Mouse (Mus musculus) granulocyte monocyte progenitor cell, adult 5-6 weeks (primary cell): Measurements from ENCODE around the gene Spem2. TPM values are rescaled to one million over a fixed set of nuclear protein-coding genes. Genes with fewer than 3 reads are reported as not detected.
"Not testable (repeated sequence)": the region's sequence is repeated elsewhere in the genome, so short reads cannot be mapped to it uniquely, and the experiment has no call there.

Experiments
- ATAC-seq: replicated peaks from 2 replicates; pipeline ENCODE4 v1.8.0; 2016; ENCODE audit warnings: mild to moderate bottlenecking, moderate TSS enrichment, inconsistent platforms; ENCODE audit not compliant: poor library complexity, severe bottlenecking
- total RNA-seq, 2 experiments: library from RNA; stranded (forward) in 1 of 2; stranded (reverse) in 1 of 2; fragments of 200-712, 200-1000 nt in 1 of 2; fragments of >200 nt in 1 of 2; fragmentation: Nextera tagmentation in 1 of 2; gene quantifications; 2 replicates each; pipeline ENCODE4 v1.2.3; 2014 to 2017

Gene Spem2
- total RNA-seq (2014; fragmentation: Nextera tagmentation) (not detected in 2 replicates), total RNA-seq (2017) (not detected in 2 replicates)

DNA sequence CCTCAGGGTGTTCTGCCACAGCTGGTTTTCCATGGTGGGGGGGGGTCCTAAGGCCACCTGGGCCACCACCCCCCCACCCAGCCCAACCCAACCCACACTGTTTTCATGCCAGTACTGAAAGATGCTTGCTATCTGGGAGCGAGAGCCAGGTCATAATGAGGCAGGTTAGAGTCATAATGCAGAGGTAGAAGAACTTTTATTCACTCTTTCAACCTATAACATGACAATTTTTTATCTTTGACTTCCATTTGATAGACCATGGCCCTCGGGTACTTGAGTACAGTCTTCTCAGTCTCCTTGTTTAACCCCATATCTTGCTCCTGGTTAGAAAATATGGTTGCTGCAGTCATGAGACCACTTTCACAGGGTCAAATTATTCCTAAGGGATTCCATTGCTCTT, at the start of gene Spem2:
TSS of gene Spem2 (minus strand) at position 101 of the 400 bp plus-strand sequence.
- ATAC-seq = no peak

DNA sequence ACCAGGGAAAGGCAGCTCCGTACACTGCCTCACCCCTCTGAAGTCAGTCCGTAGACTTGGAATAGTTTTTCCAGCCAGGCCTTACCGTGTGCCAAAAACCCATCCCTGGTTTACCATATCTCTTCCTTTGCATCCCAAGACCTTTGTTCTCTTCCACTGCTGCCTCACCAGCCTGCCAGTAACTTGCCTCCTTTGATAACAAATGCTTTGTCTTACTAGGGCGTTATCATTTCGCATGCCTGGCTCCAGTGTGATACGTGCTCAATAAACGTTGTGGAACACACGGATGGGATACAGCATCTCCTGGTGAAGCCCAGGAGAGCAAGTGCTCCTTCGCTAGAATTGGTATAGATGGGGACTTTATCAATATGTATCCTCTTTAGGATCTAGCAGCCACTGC, 49.1 kb upstream of the Spem2 start:
- no peak for ATAC-seq

DNA sequence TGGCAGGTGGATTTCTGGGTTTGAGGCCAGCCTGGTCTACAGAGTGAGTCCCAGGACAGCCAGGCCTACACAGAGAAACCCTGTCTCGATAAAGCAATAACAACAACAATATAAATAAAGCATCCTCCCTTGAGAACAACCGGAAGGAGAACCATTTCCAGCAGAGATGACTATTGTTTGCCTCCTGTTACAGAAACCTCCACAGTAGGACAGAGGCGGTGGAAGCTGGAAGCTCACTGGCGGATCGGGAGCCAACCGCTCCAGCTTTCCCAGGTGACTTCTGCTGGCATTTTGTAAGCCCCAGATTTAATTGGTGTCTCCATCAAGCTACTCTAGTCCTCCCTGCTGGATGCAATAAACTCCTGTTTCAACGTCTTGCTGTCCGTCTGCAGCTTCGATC, 47.3 kb upstream of the Spem2 start:
- no peak for ATAC-seq

DNA sequence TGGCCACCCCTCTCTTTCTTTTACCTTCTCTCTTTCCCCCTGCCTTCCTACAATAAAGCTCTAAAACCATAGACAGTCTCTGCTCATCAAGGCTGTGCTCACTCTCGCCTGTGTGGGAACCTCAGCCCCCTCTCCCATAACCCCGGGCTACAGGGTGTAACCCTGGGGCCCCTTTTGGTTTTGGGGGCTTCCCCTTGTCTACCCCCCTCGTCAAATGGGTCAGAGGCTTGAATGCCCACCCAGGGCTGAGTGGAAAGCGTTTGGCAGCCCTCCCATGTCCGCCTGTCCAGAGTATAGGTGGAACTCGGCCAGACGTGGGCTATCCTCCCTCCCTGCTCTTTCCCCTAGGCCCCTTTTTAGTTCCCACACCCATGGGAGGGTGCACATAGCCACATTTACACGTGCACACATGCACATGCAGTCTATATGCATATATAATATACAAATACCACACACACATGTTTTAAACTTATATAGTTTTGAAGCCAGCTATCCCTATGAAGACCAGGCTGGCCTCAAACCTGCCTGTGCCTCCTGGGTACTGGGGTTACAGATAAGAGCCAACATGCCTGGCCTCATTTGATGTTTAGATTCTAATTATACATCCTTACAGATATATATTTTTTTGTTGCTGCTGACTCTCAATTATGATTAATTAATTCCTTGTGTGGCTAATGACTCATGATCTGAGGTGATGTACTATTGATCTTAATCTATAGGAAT, 46.0 kb upstream of the Spem2 start:
- no peak for ATAC-seq

DNA sequence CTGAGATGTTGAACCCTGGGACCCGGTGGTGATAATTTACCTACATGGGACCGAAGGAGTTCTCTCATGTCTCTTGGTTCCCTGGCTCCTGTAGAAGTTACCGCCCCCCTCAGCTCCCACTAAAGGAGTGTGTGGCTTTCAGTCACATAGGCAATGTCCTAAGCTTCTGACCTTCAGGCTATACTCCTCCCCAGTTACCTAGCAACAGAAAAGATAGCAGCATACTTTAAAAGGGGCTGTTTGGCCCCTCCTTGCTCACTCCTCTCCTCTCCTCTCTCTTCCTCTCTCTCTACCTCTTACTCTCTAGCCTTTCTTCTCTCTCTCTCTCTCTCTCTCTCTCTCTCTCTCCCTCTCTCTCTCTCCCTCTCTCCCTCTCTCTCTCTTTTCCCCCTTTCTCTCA, 45.5 kb upstream of the Spem2 start:
- not testable (repeated sequence) for ATAC-seq

DNA sequence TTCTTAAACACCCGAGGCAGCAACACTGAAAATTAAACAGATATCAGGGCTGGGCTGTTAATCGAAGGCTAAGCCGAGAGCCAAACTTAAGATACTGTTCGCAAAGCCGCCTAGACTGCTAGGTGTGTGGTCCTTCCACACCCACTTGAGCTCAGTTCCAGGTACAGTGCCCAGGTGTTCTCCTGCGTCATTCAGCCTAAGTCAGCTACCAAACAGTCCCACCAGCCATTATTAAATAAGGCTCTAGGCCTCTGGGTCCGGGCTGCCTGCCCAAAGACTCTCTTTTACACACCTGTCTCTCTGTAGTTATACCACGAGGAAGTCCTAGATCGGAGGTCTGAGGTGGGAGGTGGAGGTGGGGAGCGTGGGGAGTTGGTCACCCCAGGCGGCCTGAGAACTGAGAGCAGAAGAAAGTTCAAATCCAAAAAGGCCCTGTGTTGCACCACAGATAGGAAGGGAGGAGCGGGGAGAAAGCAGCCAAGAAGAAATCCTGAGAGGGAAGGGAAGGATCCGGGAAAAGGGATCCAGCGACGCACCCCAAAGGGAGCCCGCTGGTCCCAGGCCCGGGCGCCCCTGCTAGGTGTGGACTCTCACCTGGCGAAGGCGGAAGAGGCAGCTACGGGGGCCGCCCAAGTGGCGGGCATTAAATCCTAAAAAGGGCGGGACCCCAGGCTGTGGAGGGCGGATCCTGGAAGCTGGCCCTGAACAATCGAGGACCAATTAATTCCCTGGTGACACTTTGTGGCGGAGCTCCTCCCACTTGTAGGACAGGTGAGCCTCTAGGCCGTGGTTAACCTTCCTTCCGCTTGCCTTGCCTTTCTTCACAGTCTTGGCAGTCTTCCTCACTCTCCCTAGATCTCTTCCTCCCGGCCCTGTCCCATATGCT, 40.1 kb upstream of the Spem2 start, which contains the start of gene Tnk1:
TSS of gene Tnk1 (minus strand) at position 618 of the 886 bp plus-strand sequence.
- no peak for ATAC-seq

DNA sequence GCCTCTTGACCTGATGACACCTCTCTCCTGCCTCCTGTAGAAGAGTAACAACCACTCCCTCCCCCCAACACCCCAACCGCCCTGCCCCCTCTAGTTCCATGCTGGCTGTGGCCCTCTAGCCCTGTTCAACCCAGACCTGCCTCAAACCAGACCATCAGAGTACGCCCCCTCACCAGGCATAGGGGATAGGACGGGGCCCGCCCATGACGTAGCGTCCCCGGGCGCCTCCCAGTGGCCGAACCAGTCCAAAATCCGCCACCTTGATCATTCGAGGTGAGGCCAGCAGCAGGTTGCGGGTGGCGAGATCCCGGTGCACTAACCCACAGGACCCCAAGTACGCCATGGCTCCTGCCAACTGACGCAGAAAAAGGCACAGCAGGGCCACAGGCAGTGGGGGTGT, 37.1 kb upstream of the Spem2 start:
- peak; percentile 70 for ATAC-seq

DNA sequence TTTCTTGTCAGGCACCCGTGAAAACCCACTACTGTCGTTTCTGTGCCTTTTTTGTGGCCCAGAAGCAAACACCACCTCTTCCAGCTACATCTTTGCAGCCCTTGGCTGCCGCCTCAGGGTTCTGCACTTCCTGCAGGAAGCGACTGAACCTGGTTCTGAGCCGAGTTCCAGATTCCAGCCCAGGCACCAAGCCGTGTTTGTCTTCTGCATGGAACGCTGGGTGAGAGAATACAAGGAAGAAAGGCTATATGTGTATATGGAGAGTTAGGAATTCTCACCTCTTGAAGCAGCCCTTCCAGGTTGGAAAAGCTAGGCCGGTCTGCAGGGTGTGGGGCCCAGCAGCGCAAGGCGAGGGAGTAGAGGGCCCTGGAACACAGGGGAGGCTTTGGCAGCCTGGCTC, 36.4 kb upstream of the Spem2 start:
- no peak for ATAC-seq

DNA sequence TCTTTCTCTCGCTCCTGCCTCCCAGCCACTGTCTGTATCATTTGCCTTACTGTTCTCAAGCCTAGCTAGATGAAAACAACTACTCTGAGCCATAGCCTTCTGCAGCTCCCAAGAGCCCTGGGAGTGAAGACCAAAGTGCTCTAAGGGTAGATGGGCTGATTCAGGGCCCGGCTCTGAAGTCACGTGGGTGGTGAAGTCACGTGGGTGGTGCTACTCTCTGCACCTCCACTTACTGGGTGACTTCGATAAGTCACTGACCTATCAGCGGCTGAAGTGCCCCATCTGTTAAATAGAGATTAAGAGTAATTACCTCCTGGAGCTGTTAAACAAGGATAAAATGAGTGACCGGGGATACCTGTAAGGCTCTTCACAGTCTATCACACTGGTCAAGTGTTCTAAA, 35.7 kb upstream of the Spem2 start:
- no peak for ATAC-seq

DNA sequence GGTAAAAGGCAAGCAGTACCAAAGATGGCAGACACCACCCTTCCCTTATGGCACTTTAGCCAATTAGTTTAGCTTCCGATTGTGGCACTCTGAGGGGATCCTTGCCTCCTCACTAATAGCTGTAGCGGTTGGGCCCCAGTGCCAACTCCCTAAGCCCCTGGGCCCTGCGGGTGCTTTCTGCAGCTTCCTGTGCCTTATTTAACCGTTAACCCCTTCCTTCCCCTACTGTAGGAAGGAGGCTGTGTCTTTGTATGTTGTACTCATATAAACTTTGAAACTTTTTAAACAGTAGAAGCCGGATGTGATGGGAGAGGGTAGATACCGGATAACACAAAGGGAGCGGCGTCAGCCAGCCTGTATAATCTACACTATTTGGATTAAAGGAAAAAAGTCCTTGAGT, 32.5 kb upstream of the Spem2 start:
- ATAC-seq = no peak

DNA sequence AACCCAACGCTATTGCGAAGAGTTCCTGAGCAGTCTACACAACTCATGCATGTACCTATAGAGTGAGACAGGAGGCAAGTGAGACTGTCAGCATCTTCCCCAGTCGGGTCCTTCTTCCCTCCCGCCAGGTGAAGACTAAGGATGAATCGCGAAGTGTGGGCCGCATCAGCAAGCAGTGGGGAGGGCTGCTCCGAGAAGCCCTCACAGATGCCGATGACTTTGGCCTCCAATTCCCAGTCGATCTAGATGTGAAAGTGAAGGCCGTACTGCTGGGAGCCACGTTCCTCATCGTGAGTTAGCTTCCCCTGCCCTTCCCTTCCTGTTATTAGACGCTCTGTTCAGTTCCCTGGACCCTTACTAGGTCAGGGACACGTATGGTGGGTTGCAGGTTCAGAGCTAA, 31.6 kb upstream of the Spem2 start:
- no peak for ATAC-seq

DNA sequence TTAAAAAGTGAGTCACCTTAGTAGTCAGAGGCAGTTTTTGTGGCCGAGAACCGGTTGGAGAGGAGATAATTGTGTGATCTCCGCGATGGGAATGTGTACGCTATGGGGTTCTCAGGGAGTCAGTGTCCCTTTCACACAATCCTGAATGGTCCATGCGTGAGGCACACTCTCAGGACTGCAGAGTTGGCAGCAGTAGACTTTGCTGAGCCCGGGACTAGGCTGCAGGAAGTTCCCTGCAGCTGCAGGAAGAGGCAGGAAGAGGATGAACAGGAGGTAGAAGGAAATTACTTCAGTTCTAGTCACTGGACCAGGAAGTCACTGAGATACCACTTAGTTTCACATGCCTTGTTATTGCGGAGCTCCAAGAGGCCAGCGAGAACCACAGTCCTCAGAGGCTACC, 30.9 kb upstream of the Spem2 start:
- ATAC-seq = peak; percentile 34

DNA sequence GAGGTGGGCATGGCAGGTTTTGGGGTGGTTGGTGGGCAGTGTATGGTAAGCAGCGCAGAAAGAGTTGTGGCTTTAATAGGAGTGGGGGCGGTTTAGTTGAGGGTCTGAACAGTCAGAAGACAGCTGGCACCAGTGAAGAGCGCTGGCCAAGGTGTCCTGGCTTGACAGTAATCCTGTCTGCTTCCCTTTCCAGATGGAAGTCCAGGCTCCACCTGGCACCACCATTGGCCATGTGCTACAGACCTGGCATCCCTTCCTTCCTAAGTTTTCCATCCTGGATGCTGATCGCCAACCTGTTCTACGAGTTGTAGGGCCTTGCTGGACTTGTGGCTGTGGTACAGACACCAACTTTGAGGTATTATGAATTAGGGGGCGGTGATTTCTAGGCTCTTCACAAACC, 29.8 kb upstream of the Spem2 start:
- no peak for ATAC-seq

DNA sequence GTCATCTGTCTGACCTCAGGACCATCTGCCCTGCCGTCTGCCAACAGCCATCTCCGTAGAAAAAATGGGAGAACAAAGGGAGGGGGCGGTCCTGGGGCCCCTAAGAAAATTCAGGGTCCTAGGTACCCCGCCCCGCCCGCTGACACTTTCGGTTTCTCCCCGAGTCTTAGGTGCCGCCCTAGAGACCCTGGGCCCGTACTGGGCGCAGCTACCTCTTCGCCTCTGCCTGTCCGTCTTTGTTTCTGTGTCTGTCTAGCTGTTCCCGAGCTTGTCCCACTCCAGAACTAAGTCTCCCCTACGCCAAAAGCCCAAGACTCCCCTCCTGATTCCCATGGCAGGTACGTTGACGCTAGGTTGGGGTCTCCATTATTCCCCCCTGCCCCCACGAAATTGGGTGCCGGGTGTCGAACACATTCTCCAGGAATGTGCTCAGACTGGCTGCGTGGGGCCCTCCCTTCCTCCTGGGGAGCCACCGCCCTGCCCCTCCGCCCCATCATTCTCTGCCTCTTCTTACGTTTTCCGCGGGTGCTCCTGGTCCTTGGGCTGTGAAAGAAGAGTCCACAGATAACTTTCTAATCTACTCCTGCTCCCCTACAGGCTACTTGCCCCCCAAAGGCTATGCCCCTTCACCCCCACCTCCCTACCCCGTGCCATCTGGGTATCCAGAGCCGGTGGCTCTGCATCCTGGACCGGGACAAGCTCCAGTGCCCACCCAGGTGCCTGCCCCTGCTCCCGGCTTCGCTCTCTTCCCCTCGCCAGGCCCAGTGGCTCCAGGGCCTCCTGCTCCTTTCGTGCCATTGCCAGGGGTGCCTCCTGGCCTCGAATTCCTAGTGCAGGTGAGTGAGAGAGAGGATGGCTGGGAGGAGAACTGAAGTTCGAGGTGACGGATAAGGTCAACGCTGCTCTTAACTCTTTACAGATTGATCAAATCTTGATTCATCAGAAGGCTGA, 28.7 kb upstream of the Spem2 start:
- ATAC-seq = peak; percentile 31

DNA sequence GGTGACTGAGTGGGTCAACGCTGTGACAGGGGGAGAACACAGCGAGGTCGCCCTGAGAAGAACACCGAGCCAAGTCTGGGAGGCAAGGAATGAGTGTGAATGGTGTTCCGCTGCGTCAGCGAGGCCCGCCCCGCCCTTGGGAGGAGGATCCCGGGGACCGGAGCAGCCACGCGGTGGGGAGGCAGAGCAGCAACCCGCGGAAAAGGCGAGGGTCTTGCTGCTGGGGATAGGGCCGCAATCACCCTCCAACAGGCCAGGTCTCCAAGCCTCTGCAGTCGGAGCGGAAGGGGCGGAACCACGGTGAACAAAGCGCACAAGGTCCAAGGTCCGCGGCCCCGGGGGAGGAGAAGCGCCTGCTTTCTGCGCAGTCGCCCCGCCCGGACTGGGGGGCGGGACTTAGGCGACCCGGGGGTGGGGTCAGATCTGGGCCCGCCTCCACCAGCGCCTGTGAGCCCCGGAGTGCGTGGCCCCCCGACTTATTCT, 28.0 kb upstream of the Spem2 start, which contains the start of gene Plscr3:
TSS of gene Plscr3 (plus strand) at position 179 of the 483 bp plus-strand sequence.
- ATAC-seq = peak; percentile 79

DNA sequence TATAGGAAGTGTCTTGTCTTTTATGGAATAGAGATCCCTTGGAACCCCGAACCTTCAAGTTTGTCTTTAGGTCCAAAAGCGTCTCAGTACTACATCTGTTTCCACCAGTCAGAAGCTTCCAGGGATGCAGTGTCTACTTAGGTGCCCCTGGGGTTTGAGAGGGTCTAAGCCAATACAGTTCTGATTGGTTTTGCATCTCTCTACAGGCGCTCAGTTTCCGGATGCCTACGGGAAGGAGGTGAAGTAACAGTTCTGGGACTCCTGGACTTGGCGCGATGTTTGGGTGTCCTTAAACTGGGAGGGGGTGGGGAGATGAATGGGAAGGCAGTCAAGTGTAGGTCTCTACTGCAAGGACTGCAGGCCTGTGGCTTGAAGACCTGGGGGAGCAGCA, 20.4 kb upstream of the Spem2 start:
- 0 out of 2 replicates have a peak, but pooled peaks have one; percentile 6 for ATAC-seq

DNA sequence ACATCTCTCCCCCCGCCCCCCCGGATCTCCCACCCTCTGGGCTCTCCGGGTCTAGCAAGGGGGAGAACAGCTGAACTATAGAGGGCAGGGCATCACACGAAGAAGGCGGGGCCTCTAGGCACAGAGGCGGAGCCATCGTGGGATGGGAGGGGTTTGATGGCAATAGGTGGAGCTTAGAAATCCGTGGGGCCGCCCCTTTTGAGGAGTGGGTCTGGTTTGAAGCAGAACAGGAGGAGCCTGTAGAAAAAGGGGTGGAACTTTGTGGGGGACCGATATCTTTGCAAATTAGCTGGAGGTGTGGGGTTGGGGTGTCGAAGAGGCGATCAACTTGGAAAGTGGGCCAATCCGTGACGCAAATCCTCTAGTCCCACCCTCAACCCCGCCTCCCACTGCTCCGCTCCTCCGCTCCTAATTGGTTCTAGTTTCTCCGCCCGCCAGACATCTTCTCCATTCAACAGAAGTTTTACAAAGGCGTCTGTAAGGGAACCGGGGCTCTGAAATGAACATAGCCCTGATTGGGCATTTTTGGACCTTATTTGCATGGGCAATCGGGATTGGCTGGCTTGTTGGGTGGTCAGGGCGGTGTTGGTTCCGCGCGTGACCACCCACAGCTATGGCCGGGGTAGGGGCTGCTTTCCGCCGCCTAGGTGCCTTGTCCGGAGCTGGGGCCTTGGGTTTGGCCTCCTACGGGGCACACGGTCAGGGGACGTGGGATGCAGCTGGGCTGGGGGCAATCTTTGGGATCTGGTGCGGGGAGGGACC, 19.9 kb upstream of the Spem2 start, which contains the start of gene Tmem256:
TSS of gene Tmem256 (plus strand) at position 563 of the 762 bp plus-strand sequence.
- ATAC-seq = peak; percentile 77

DNA sequence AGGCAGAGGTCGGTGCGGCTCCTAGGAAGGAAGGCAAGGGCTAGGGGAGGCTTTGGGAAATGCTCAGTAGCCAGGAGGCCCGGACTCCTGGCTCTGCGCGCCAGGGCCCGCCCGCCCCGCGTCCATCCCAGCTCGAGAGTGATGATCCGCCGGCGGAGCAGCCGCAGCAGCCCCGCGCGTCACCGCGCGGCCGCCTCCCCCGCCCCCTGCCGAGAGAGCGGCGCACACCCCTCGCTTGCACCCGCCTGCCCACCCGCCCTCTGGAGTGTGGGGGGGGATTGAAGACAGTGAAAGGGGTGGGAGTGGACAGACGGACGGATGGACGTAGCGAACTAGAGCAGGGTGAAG, 19.3 kb upstream of the Spem2 start, which contains the start of gene Nlgn2:
TSS of gene Nlgn2 (minus strand) at position 181 of the 348 bp plus-strand sequence.
- peak; percentile 10 for ATAC-seq
